Mouse (Mus musculus) MEL (cell line): ENCODE measurements around the gene Hps1. TPM values are rescaled to one million over a fixed set of nuclear protein-coding genes. Genes with fewer than 3 reads are reported as not detected.

Source experiments
- DNase-seq: peaks from one replicate; pipeline ENCODE4 v3.0.0; 2011; ENCODE audit warnings: low read depth, low spot score
- H3K27ac ChIP-seq: 2 replicates; pipeline ENCODE4 v1.5.1; 2012; ENCODE audit warnings: low read depth, mild to moderate bottlenecking, control low read depth, low read length, moderate library complexity; ENCODE audit not compliant: control insufficient read depth
- H3K27me3 ChIP-seq, 2 experiments: fragments of 150-350 bp in 1 of 2; sonication (generic) in 1 of 2; 2 replicates each; pipeline ENCODE4 v1.6.1; 2012; ENCODE audit warnings: low read length in 2 of 2, mild to moderate bottlenecking in 2 of 2, improper control_type of control experiment in 1 of 2, moderate library complexity in 1 of 2; ENCODE audit not compliant: insufficient read depth in 2 of 2, control insufficient read depth in 1 of 2
- H3K36me3 ChIP-seq, 2 experiments: 2 replicates each; pipeline ENCODE4 v1.6.1; 2012 to 2014; ENCODE audit warnings: low read length in 2 of 2, improper control_type of control experiment in 1 of 2, inconsistent platforms in 1 of 2, mild to moderate bottlenecking in 1 of 2; ENCODE audit not compliant: insufficient read depth in 2 of 2, control insufficient read depth in 1 of 2
- H3K4me1 ChIP-seq, 2 experiments: fragments of 150-350 bp in 1 of 2; sonication (generic) in 1 of 2; 2 replicates each; pipeline ENCODE4 v1.6.1; 2012; ENCODE audit warnings: low read length in 2 of 2, improper control_type of control experiment in 1 of 2, mild to moderate bottlenecking in 1 of 2; ENCODE audit not compliant: insufficient read depth in 2 of 2, control insufficient read depth in 1 of 2
- H3K4me3 ChIP-seq, 2 experiments: fragments of 150-350 bp in 1 of 2; sonication (generic) in 1 of 2; 2 replicates each; pipeline ENCODE4 v1.5.1; 2012; ENCODE audit warnings: low read depth in 2 of 2, low read length in 2 of 2, mild to moderate bottlenecking in 2 of 2, moderate library complexity in 2 of 2, control low read depth in 1 of 2, improper control_type of control experiment in 1 of 2; ENCODE audit not compliant: control insufficient read depth in 1 of 2, insufficient read depth in 1 of 2
- H3K79me2 ChIP-seq: 2 replicates; pipeline ENCODE4 v1.6.1; 2012; ENCODE audit warnings: mild to moderate bottlenecking, low read length, moderate library complexity; ENCODE audit not compliant: control insufficient read depth, poor library complexity, insufficient read depth
- H3K9ac ChIP-seq: 2 replicates; pipeline ENCODE4 v1.6.1; 2012; ENCODE audit warnings: low read depth, mild to moderate bottlenecking, control low read depth, low read length, moderate library complexity; ENCODE audit not compliant: control insufficient read depth, poor library complexity, severe bottlenecking
- H3K9me3 ChIP-seq: fragments of 150-350 bp; sonication (generic); replicated peaks from 2 replicates; pipeline ENCODE4 v1.6.1; 2012; ENCODE audit warnings: mild to moderate bottlenecking, low read length, improper control_type of control experiment, moderate library complexity; ENCODE audit not compliant: insufficient read depth
- CHD2 ChIP-seq: IDR thresholded peaks from 2 replicates; pipeline ENCODE4 v1.6.1; 2011; ENCODE audit warnings: low read length, improper control_type of control experiment
- E2F4 ChIP-seq: IDR thresholded peaks from 2 replicates; pipeline ENCODE4 v1.6.1; 2011; ENCODE audit warnings: low read depth, low read length, improper control_type of control experiment, borderline replicate concordance
- KAT2A ChIP-seq: conservative IDR thresholded peaks from 2 replicates; pipeline ENCODE4 v1.6.1; 2012; ENCODE audit warnings: low read depth, low read length, improper control_type of control experiment, inconsistent platforms
- MEF2A ChIP-seq: IDR thresholded peaks from 2 replicates; pipeline ENCODE4 v1.6.1; 2014; ENCODE audit warnings: low read depth, mild to moderate bottlenecking, inconsistent platforms, low read length, improper control_type of control experiment; ENCODE audit not compliant: poor library complexity, insufficient replicate concordance, severe bottlenecking; ENCODE audit errors: extremely low read depth
- NRF1 ChIP-seq: IDR thresholded peaks from 2 replicates; pipeline ENCODE4 v1.6.1; 2014; ENCODE audit warnings: low read depth, mild to moderate bottlenecking, inconsistent platforms, low read length, improper control_type of control experiment, moderate library complexity; ENCODE audit not compliant: poor library complexity, insufficient read depth, severe bottlenecking
- POLR2AphosphoS5 ChIP-seq: IDR thresholded peaks from 2 replicates; pipeline ENCODE4 v1.6.1; 2012; ENCODE audit warnings: low read depth, borderline replicate concordance, mild to moderate bottlenecking, inconsistent platforms, low read length, moderate library complexity, mixed read lengths
- SIN3A ChIP-seq: IDR thresholded peaks from 2 replicates; pipeline ENCODE4 v1.6.1; 2012; ENCODE audit warnings: low read length, improper control_type of control experiment, inconsistent platforms
- SMC3 ChIP-seq: IDR thresholded peaks from 2 replicates; pipeline ENCODE4 v1.6.1; 2011; ENCODE audit warnings: low read depth, low read length, improper control_type of control experiment
- TAL1 ChIP-seq: IDR thresholded peaks from 2 replicates; pipeline ENCODE4 v1.6.1; 2012; ENCODE audit warnings: mild to moderate bottlenecking, inconsistent platforms, low read length, moderate library complexity, mixed read lengths
- ZKSCAN1 ChIP-seq: IDR thresholded peaks from 2 replicates; pipeline ENCODE4 v1.6.1; 2012; ENCODE audit warnings: low read depth, mild to moderate bottlenecking, inconsistent platforms, low read length, improper control_type of control experiment, moderate library complexity
- polyA plus RNA-seq, 2 experiments: library from polyadenylated mRNA; stranded (reverse) in 1 of 2; unstranded in 1 of 2; fragments of >175 nt in 1 of 2; fragments of >200 nt in 1 of 2; gene quantifications; 2 replicates each; pipeline versions ENCODE4 v1.2.1 to v1.2.4; 2012; ENCODE audit warnings: low replicate concordance in 2 of 2, low read depth in 1 of 2; ENCODE audit not compliant: insufficient read length in 2 of 2, insufficient read depth in 1 of 2, missing spikeins in 1 of 2
- total RNA-seq: library from RNA; depleted of rRNA; stranded (reverse); fragments of 300-350 nt; gene quantifications from 2 replicates; pipeline ENCODE4 v1.2.3, GENCODE M21; 2012

Hps1 gene
- total and polyA plus RNA-seq, 3 experiments, result 22.6 to 43.3 TPM; not detected in 1

GRCm38 (mm10) chr19:42734982-42735381 lies 44.8 kb downstream of the Hps1 start (continued):
- no peak for TF ChIP-seq POLR2AphosphoS5
- no peak for TF ChIP-seq SMC3
- TF ChIP-seq MEF2A, result no peak
- TF ChIP-seq, all 39 proteins: peak for 11

GRCm38 (mm10) chr19:42727424-42727823 lies 52.4 kb downstream of the Hps1 start:
- Histone ChIP-seq H3K4me3 (no peak overlapping the region), H3K9me3 (no peaks in the 10 kb centered on the region), H3K79me2 (no peaks in the 10 kb centered on the region), H3K4me1 (no peaks in the 10 kb centered on the region), H3K36me3 (no peaks in the 10 kb centered on the region), H3K27me3 (peaks cover 0 to 1% of the 10 kb centered on the region in 2 experiments; a peak in 1 of 4 replicates), H3K9ac (no peak overlapping the region), H3K27ac (no peak overlapping the region)
- TF ChIP-seq MEF2A, result no peak
- TF ChIP-seq ZKSCAN1, result no peak
- no peak for DNase-seq

DNA sequence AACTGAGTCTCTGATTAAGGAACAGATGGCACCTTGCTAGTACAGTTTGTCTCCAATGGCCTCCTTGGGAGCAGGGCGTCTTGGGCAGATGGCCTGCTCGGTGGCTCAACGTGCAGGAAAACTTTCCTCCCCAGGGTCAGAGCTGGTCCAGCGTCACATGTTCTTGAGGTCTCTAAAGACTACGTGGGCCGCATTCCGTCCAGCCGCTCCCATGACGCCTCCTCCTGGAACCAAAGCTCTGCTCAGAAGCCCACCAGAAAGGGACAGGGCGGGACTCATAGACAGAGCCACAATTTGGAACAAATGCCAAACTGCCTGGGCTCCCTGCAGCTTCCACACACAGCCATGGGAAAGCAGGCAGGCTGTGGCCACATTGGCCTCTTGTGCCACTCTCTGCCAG lies 53.0 kb downstream of the Hps1 start:
- no peaks in the 10 kb centered on the region for H3K9me3 ChIP-seq
- TF ChIP-seq CHD2, result no peak
- no peak overlapping the region for H3K27ac ChIP-seq
- peaks cover 0 to 2% of the 10 kb centered on the region in 2 experiments; a peak in 1 of 4 replicates for H3K27me3 ChIP-seq
- H3K4me1 ChIP-seq, result no peaks in the 10 kb centered on the region
- no peaks in the 10 kb centered on the region for H3K36me3 ChIP-seq
- no peaks in the 10 kb centered on the region for H3K79me2 ChIP-seq
- H3K4me3 ChIP-seq, result no peak overlapping the region
- no peak for DNase-seq
- H3K9ac ChIP-seq, result no peak overlapping the region

GRCm38 (mm10) chr19:42725973-42726350 lies 53.8 kb downstream of the Hps1 start:
- peaks cover 2% of the 10 kb centered on the region in 2 experiments; a peak in 1 of 4 replicates for H3K27me3 ChIP-seq
- no peaks in the 10 kb centered on the region for H3K79me2 ChIP-seq
- no peak overlapping the region for H3K27ac ChIP-seq

More at GRCm38 (mm10) chr19:42725973-42726350, 53.8 kb downstream of the Hps1 start:
- H3K4me1 ChIP-seq, result no peaks in the 10 kb centered on the region
- no peak for TF ChIP-seq SIN3A
- no peak for TF ChIP-seq E2F4
- no peak for TF ChIP-seq NRF1
- no peak for TF ChIP-seq KAT2A
- no peak for TF ChIP-seq TAL1
- TF ChIP-seq, all 39 proteins: peak for 0
- Histone ChIP-seq H3K4me3 (no peak overlapping the region), H3K36me3 (no peaks in the 10 kb centered on the region), H3K9ac (no peak overlapping the region), H3K9me3 (no peaks in the 10 kb centered on the region)
- no peak for DNase-seq
